Mouse (Mus musculus): ENCODE measurements at regions not wholly inside any gene's neighbourhood (a gene's known extent, or its start where the extent isn't known, plus 50 kb on each side); places are given as distances from the start of the nearest gene placed in this dataset.
"Not testable (repeated sequence)": the region's sequence is repeated elsewhere in the genome, so short reads cannot be mapped to it uniquely, and the experiment has no call there.

DNA sequence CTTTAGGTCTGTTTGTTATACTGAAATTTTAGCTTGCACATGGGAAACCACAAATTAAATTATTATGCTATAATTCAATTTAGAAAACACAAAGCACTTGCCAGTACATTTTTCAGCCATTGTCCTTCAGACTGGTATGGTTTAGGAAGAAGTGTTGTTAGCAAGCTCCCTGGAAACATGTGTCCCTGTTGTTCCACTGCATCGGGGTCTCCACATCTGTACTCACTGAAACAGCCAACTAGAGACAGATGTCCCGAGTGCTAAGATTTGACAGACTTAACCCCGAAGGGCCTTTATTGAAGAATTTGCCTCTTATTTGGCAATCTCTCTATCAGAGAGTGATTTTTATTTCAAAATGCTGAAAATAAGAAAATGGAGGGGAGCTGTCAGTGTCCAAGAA is 362.6 kb downstream of the Rfpl4b start:
- no peak for DNase-seq
- intact Hi-C loops (cut with DNase I), result no loop called here

DNA sequence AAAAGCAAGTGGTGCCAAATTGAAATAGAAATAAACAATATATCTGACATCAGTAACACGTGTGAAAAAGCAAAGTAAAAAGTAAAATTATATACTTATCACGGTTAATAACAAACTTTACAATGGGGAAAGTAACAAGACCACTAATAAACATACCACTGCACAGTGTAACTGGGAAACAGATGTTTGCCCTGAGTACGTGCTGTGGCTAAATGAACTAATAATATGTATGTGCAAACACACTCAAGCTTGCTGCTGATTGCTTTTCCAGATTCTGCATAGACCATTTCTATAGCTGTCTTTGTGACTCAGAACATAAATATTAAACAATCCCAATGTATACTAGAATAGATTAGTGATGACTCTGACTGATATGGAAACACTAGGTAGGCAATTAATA is 363.2 kb downstream of the Rfpl4b start:
- no peak for DNase-seq
- intact Hi-C loops (cut with DNase I), result no loop called here

DNA sequence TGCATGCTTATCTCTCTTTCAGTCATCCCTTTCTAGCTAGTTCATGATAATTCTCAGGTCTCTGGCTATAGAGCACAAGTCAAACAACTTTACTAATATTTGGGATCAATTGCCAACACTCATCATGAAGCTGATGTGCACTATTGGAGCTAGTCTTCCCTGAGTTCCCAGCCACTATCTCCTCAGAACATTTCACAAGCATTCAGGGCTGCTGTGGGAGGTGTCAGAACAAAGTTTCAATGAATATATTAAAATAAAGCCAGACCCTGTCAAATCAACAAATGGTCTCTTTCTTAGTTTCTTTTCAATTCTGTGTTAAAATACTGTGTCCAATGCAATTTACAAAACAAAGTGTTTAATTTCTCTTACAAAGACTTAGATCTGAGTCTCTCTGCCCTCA is 364.8 kb downstream of the Rfpl4b start:
- no peak for DNase-seq
- intact Hi-C loops (cut with DNase I), result no loop called here

DNA sequence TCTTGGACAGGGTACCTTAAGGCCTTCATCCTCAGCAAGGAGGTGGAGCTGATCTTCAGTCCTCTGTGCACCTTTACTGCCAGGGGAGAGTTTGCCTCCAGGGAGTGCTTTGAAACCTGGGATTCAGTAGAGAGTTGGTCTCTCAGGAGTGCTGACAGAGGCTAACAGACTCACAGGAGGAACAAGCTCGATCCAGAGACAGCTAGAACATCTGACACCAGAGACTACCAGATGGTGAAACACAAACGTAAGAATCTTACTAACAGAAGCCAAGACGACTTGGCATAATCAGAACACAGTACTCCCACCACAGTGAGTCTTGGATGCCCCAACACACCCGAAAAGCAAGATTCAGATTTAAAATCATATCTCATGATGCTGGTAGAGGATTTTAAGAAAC is 372.3 kb downstream of the Rfpl4b start:
- intact Hi-C loops (cut with DNase I), result no loop called here
- DNase-seq, result no peak

DNA sequence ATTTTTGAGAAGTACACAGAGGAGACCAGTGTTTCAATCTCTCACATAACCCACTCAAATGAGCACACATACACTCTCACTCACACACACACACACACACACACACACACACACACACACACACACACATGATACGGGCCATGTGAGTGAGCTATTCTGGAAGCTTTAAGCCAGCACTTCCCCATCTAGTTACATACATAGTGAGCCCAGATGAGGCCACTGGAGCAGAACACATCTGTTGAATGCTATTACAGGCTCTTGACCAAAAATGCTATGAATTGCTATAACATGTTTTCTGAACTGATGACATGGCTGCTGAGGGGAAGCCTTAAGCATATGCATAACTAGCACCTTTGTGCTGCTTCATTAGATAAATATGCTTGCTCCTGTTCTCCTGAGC is 373.9 kb downstream of the Rfpl4b start:
- no peak for DNase-seq
- intact Hi-C loops (cut with DNase I), result no loop called here

DNA sequence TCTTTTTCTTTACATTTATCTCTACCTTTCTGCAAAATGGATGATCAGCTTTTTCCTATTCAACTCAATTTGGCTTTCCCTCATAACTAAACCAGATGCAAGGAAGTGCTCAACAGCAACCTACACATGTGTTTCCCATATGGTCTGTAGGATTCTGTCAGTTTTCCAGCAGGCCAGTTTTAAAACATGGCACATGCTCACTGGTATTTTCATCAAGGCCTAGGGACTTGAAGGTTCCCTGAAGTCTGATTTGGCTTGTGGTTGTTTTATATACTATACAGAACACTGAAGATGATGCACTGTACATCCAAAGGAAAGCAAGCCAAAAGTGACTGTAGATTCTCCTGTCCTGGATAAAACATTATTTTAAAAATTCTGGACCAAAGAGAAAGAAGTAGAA is 374.3 kb downstream of the Rfpl4b start:
- DNase-seq, result no peak
- intact Hi-C loops (cut with DNase I), result no loop called here

DNA sequence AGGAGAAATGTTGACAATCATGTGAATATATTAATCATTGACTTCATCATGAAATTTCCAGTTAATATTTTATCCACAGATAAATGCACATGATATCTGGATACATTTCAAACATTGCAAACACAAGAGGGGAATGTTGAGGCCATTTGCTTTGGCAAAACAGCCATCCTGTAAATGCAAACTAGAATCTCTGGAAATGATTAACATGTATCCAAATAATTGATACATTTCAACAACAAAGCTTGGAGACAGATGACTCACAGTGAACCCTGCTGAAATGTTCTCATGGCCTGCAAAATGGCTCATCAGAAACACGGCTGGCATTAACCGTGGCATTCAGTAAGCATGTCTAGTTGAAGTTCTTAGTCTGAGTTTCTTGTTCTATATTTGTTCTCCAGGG is 382.3 kb downstream of the Rfpl4b start:
- DNase-seq, result no peak

DNA sequence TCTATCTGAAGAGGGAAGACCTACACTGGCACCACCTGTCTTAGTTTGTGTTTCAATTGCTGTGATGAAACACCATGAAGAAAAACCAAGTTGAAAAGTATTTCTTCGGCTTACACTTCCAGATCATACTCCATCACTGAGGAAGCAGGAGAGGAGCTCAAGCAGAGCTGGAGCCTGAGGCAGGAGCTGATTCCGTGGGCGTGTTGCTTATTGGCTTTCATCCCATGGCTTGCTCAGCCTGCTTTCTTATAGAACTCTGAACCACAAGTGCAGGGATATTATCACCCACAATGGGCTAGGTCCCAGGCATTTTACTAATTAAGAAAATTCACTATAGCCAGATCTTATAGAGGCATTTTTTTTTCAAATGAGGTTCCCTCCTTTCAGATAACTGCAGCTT is 384.7 kb downstream of the Rfpl4b start:
- no peak for DNase-seq
- intact Hi-C loops (cut with DNase I), result no loop called here

More for the DNA sequence above, 382.3 kb downstream of the Rfpl4b start:
- intact Hi-C loops (cut with DNase I), result no loop called here

DNA sequence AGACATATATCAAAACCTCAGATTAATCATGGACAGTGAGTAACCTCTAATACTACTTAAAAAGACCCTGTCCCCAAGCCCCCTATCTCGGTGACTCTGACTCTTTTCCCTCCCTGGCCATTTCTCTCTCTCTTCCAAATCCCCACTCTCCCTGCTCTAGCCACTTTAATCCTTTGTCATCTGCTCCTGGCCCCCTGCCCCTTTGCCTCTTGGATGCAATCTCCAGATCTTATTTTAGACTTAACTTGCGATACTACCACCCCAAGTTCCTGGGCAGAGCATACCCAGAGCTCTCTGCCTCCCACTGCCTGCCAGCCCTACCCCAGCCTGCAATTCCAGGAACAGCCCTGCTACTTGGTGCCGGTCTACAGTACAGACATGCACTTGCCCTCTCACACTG is 400.0 kb downstream of the Rfpl4b start:
- DNase-seq, result no peak
- intact Hi-C loops (cut with DNase I), result no loop called here

DNA sequence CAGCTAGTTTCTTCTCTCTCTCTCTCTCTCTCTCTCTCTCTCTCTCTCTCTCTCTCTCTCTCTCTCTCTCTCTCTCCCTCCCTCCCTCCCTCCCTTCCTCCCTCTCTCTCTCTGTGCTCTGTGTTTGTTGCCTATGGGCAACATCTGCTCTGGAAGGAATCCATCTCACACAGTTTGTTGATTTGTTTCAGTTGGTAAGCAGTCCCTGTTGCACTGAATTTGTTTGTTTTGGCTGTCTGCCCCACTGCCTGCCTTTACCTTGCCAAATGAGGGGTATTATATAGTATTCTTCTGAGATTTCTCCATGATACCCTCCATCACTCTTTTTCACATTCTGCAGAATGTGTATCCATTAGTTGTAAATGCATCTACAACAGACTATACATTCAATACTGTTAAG is 401.8 kb downstream of the Rfpl4b start:
- intact Hi-C loops (cut with DNase I), result no loop called here
- no peak for DNase-seq

DNA sequence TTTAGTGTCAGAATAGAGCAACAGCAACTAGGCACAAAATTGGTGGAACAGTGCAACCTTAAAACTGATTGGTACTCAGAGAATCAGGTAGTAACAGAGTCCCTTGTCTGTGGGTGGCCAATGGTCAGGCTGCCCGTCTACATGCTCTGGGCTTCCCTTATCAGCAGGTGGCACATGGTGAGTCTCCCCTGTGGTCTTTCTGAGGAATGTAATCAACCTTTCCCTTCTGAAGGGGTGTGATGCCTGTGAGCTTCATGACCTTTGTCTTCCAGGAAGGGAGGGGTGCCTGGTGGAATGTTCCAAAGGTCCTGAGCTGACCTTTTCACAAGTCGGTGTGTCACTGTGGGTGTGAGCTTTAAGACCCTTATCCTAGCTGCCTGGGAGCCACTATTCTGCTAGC is 438.4 kb downstream of the Rfpl4b start:
- intact Hi-C loops (cut with DNase I), result no loop called here
- no peak for DNase-seq

DNA sequence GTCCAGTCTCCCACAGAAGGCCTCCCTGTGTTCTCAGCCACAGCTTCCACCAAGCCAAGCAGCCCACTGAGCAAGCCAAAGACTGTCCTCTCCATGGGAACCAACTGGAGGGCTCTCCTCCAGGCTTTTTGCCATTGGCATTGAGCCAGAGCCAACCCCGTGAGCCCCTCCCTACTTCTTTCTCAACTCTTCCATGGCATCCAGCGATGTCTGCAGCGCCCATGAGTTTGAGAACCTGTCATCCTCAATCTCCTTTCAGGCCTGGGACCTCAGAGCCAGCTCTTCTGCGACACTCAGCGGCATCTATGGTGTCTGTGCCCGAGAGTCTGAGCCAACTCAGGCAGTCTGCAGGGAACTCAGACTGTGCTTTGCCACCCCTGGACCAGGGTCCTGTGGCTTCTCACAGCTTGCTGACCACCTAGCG is 439.7 kb downstream of the Rfpl4b start:
- intact Hi-C loops (cut with DNase I), result no loop called here
- no peak for DNase-seq

DNA sequence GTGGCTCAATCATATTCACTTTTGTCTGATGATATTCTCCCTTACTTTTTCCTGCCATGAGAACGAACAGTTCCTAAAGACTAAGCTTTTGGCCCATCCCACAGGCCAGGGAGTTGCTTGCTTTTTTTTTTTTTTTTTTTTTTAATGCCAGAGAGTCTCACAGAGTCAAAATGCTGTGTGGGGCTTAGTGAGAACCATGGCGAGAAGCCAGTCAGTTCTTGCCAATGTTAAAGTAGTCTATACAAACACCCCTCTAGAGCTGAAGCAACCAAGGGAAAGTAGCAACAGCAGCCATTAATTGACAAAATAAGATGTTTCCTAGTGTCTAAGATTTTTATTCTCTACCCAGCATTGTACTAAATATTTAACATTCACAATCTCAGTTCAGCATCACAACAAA is 441.2 kb downstream of the Rfpl4b start:
- intact Hi-C loops (cut with DNase I), result no loop called here
- no peak for DNase-seq

DNA sequence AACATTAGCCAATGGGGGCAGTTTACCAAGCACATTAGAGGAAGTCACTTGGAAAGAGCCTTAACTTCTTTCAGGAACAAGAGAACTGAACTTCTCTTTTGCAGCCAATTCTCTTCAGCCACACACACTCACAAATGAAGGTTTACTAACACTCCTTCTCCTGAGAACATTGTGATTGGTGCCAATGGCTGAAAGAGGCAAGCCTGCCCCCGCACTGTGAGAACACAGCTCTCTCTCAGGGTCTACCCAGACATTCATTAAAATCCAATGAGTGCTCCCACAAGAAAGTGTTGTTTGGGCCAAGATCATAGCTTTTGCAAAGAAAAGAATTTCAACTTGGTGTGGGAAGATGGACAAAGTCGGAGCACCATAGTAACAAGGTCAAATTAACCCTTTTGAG is 454.8 kb downstream of the Rfpl4b start:
- DNase-seq, result no peak
- intact Hi-C loops (cut with DNase I), result no loop called here

DNA sequence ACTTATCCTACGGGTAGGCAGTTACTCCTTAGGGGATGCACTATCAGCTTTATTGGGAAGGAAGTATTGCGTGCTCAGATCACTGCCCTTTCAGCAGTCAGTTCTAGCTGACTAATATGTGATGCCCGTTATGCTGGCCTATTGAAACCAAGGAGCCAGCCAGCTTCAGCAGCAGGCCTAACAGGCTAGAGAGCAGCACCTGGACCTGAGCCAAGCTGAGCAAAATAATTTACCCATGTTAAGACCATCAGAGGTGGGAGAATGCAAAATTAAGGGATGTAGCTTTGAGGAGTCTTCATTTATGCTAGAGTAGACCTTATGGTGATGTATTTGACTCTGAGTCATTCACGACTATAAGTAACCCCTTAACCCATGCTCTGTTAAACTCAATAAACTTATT is 456.7 kb downstream of the Rfpl4b start:
- no peak for DNase-seq
- intact Hi-C loops (cut with DNase I), result no loop called here

DNA sequence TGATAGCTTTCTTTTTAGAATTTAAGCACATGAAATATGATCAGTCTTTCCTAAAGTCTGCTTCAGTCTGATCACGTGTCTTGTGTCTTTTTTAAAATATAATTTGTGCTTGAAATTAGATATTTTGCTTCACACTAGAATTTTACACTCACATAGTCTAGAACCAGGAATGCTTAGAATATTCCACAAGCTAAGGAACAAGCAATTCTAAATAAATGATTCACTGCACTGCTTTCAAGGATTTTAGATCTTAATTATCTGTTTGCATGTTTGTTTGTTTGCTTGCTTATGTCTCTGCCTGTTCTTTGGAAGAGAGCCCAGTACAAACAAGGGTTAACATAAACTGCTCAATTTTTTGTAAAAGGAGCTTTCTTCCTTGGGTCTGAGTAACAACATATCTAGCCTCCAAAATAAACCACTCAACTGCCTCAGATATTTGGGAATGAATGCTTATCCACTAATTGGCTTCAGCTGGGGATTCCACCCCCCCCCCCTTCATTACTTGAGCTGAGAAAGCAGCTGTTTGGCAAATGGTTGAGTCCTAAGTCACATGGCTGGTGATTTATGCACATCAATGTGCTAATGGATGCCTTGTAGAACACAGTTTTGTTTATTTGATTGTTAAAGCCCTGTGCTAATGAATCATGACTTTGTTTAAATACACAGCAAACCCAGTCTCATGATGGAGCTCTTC is 463.9 kb downstream of the Rfpl4b start:
- DNase-seq, result no peak
- intact Hi-C loops (cut with DNase I), result no loop called here

DNA sequence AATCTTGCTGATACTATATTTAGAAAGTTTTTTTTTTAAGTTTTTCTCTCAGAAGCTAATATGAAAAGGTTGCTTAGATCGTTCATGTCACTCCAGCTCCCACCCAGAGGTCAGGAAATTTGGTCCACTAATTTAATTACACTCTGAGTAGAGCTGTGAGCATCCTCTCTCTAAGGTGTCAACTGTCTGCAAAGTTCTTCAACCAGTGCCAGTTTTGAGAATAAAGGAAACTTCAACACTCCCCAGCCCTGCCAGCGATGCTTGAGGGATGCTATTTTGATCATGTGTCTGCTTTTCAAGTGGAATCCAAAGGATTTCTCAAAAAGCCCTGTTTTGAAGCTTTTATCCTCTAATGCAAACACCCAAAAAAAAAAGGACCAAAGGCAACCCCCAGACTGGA is 467.6 kb downstream of the Rfpl4b start:
- intact Hi-C loops (cut with DNase I), result no loop called here

DNA sequence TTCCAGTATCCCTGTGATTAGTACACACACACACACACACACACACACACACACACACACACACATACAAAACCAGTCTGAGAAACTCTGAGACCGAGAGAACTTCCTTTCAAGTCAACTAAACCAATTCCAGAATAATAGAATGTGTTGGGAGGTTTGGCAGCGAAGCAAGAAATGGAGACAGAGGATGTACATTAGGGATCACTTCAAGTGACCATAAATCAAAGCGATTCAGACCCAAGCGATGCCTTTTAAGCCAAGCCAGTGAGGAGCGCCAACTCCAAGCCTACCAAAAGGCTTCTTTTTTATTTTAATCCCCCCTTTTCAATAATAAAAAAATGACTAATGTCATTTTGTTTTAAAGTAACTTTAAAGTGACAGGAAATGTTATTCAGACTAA is 468.1 kb downstream of the Rfpl4b start:
- intact Hi-C loops (cut with DNase I), result no loop called here
- DNase-seq, result no peak

More for the DNA sequence above, 467.6 kb downstream of the Rfpl4b start:
- DNase-seq, result no peak

DNA sequence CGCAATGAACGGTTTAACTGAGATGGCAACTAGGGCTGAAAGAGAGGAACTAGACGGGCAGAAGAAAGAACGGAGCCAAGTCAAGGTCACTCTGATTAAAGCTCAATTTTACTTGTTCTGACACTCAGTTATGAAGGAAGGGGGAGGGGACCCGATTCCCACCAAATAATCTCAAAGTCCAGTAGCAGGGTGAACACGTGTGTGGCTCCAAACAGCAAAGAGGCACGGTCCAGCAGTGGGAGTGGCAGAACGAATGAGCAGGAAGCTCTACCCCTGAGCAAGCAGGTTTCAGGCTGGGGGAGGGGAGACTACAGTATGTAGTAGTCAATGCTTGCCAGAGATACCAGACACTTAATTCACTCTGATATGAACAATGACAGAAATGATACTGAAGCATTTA is 474.6 kb downstream of the Rfpl4b start:
- DNase-seq; intact Hi-C loops (cut with DNase I): not testable (repeated sequence)

DNA sequence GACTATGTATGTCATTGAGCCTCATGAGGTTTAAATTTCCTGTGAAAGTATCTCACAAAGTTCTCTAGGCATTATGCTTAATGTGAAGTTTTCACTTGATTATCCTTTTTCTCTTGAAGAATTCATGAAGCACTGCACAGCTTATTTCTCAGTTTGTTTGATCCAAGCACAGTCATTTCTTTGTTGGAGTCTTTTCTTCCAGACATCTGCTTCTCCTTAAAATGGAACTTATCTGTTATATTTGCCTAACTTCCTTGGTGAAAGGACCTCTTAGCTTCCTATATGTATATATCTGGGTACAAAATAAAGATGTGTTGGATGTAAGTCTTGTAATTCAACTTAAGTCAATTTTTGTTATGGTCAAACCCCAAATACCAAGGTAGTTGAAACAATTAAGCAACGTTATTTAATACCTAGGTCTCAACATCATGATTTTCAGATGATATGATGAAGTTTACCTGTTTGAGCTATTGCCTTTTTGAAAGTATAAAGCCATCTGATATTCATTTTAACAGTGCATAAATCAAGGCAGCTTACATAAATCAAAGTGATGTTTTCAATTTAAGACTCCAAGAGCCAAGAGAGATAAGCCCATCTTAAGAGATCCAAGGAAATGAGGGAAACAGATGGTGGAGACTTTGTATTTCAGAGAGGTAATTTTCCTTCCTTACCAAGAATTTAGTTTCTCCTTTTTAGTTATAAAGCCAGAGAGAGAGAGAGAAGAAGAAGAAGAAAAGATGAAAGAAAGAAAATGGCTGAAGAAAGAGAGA is 481.0 kb downstream of the Rfpl4b start:
- no peak for DNase-seq
- intact Hi-C loops (cut with DNase I), result no loop called here

DNA sequence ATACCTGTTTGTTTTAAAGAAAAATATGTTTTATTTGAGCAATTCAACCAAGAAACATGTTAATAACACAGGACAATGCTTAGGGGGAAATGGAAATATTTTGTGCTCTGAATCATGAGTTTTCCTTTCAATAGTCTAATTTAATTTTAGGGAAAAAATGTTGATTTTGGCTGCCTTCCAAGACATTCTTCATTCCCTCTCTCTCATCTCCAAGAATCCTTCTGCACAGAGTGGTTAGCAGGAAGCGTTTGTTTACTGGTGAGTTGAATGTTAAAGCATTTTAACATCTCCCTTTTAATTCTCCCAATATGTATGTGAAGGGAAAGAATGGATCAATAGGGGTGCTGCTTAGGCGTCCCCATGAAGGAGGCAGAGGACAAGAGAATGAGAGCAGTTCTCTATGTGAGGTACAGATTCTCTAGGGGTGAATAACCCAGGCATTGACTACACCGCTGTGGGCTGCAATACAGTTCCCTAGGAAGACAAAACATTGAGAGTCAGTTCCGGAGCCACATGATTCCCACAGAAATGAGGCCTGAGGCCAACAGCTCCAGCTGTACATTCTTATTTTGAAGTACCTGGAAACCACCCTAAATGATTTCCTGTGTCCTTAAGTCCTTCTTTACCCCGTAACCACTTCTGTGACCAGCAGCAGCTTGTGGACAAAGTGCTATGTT is 512.7 kb downstream of the Rfpl4b start:
- peak in 1 of 2 experiments; percentile 14 for DNase-seq
- intact Hi-C loops (cut with DNase I), result no loop called here

DNA sequence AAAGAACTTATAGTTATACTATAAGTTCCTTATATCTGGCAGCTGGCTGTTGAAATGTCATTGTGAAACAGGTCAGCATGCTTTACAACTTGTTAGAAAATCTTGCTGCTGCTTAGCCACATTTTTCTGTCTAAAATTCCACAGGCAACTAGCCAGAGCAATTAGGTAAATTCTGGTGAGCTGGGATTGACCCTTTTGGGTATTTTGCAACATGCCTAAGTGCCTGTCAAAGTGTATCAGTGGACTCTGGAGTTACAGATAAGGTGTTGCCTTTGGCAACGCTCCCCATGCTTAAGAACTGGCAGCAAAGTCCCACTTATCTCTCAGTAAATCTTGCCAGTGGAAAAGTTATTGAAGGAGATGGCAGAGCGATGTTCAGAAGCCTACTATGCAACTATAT is 525.9 kb downstream of the Rfpl4b start:
- intact Hi-C loops (cut with DNase I), result no loop called here
- DNase-seq, result no peak

Data from heart, postnatal 36 days (tissue).